Mouse (Mus musculus) cerebellum, postnatal 36 days (tissue): Measurements from ENCODE around the gene Phospho1.

ENCODE experiments used
- DNase-seq, 2 experiments: peaks; one replicate each; pipeline ENCODE4 v3.0.0; 2021 to 2022; ENCODE audit warnings: mixed read lengths in 2 of 2

Gene Phospho1

GRCm38 (mm10) chr11:95824071-95824876, at the start of gene Phospho1:
Phospho1 (plus strand) TSS chr11:95824499.
- DNase-seq, result peak; percentile 91 to 93

- no peak for DNase-seq
Measured at GRCm38 (mm10) chr11:95777323-95778297, 46.7 kb upstream of the Phospho1 start.

GRCm38 (mm10) chr11:95778831-95779251, 45.5 kb upstream of the Phospho1 start:
- DNase-seq, result no peak

GRCm38 (mm10) chr11:95779366-95779765, 44.9 kb upstream of the Phospho1 start:
- DNase-seq, result no peak

- DNase-seq, result no peak
Measured at GRCm38 (mm10) chr11:95780480-95780879, 43.8 kb upstream of the Phospho1 start.

GRCm38 (mm10) chr11:95781557-95781956, 42.7 kb upstream of the Phospho1 start:
- DNase-seq, result no peak

GRCm38 (mm10) chr11:95783457-95783856, 40.8 kb upstream of the Phospho1 start:
- no peak for DNase-seq

- DNase-seq, result no peak
Measured at GRCm38 (mm10) chr11:95783958-95784357, 40.3 kb upstream of the Phospho1 start.

- no peak for DNase-seq
Measured at GRCm38 (mm10) chr11:95785675-95786074, 38.6 kb upstream of the Phospho1 start.

GRCm38 (mm10) chr11:95786511-95786910, 37.8 kb upstream of the Phospho1 start:
- DNase-seq, result no peak

GRCm38 (mm10) chr11:95789451-95789891, 34.8 kb upstream of the Phospho1 start:
- no peak for DNase-seq

- DNase-seq, result peak; percentile 41 to 46
Measured at GRCm38 (mm10) chr11:95791787-95792186, 32.5 kb upstream of the Phospho1 start.

- DNase-seq, result no peak
Measured at GRCm38 (mm10) chr11:95792950-95793509, 31.3 kb upstream of the Phospho1 start.

GRCm38 (mm10) chr11:95794201-95794600, 30.1 kb upstream of the Phospho1 start:
- no peak for DNase-seq

GRCm38 (mm10) chr11:95795582-95795981, 28.7 kb upstream of the Phospho1 start:
- no peak for DNase-seq

GRCm38 (mm10) chr11:95805010-95805409, 19.3 kb upstream of the Phospho1 start:
- no peak for DNase-seq

GRCm38 (mm10) chr11:95805527-95805926, 18.8 kb upstream of the Phospho1 start:
- no peak for DNase-seq

- DNase-seq, result no peak
Measured at GRCm38 (mm10) chr11:95807884-95808283, 16.4 kb upstream of the Phospho1 start.

- no peak for DNase-seq
Measured at GRCm38 (mm10) chr11:95808448-95809011, 15.8 kb upstream of the Phospho1 start.

GRCm38 (mm10) chr11:95809603-95810002, 14.7 kb upstream of the Phospho1 start:
- DNase-seq, result no peak

GRCm38 (mm10) chr11:95810828-95811227, 13.5 kb upstream of the Phospho1 start:
- DNase-seq, result no peak

GRCm38 (mm10) chr11:95811741-95812140, 12.6 kb upstream of the Phospho1 start:
- no peak for DNase-seq

GRCm38 (mm10) chr11:95812224-95812623, 12.1 kb upstream of the Phospho1 start:
- DNase-seq, result no peak
